Mouse (Mus musculus): ENCODE data around the gene Mrfap1. TPM values are rescaled to one million over a fixed set of nuclear protein-coding genes. Genes with fewer than 3 reads are reported as not detected.

Mrfap1 gene
- 128 TPM for total RNA-seq (2023)

DNA sequence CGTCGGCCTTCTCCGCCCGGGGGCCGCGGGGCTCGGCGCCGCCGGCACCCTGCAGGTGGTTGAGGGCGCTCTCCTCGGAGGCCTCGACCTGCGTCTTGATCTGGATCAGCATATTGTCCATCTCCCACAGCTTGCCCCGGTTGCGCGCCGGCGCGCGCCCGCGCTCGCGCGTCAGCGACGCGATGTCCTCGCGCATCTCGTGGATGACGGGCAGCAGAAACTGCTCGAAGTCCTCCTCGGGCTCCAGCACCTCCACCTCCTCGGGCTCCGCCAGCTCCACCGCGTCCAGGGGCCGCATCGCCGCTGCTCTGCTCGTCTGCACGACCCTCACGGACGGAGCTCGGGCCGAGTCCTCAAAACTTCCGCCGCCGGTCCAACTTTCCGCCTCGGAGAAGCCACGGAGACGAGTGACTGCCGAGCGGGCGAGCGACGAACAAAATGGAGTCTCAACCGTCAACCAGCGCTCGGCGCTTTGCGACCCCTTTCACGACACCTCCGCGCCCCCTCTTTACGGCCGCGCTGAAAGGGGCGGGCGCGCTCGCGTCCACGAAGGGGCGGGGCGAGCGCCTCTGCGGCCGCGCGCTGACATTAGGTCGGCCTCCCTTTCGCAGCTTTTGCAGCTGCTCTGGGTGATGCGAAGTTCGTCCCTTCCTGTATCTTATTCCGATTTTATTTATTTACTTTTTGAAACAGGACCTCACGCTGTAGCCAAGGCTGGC, at the start of gene Mrfap1:
TSS of gene Mrfap1 (minus strand) at position 477 of the 719 bp plus-strand sequence.

DNA sequence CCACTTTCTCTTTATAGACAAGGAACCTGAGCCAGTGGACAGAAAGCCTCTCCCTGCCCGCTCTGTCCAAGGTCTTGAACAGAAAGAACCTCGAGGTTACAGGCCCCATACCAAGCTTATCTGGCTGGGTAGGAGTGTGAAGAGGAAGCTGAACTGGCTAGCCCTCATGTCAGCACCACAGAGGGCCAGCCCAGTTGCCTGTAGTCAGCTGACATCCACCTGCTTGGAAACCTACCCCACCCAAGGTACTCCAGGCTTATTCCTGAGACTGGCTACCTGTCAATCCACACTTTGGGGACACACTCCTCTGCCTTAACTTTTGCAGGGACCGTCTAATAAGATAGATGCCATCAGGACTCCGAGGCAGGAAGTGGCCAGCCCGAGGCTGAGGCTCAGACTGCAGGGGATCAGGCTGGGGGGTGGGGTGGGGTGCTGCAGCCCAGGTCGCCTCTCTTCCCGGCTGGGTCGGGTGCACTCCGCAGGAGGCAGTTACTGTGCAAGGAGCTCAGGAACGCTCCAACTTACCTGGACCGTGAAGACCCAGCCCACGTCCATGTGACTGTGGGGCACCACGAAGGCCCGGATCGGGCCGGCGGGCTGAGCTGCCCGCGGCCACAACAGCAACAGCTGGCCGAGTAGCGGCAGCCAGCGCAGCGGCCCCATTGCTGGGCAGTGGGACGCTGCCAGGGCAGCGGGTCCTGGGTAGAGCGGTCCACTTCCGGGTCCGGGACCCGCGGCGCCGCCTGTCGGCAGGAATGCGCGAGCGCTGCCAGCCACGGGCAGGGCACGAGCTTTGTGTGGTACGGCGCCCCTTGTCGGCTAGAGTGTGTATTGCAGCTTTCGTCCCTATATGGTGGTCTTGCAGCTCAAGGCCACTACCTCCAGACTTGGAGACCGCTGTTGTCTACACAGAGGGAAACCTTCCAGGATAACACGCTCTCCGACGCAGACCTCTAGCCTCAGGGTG, 33.6 kb upstream of the Mrfap1 start, which contains the start of gene Man2b2:
TSS of gene Man2b2 (minus strand) at position 741 of the 967 bp plus-strand sequence.

DNA sequence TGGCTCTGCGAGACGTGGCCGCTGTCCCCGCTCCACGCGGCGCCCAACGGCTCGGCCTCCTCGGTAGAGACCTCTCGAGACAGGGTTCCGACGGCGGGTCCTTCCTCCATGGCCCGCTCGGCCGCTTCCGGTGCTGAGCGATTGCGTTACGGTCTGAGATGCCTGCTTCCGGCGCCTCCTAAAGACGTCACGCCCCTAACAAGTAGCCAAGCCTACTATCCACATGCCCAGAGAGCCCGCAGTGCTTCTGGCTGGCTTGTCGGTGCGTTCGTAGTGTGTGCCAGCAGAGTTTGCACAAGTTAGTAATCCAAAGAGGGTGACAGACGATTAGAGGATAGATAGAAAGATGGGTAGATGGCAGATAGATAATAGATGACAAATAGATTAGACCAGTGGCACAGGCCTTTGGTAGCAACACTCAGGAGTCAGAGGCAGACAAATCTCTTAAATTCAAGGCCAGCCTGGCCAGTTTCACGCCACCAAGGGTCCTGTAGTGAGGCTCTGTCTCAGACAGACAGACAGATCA, 48.0 kb downstream of the Mrfap1 start, which contains the start of gene Bloc1s4:
TSS of gene Bloc1s4 (minus strand) at position 115 of the 526 bp plus-strand sequence.

Other genes with a start within 250 kb of the Mrfap1 start
- 90.8 TPM for gene Tbc1d14, start 203.5 kb downstream of the Mrfap1 start, total RNA-seq (2023)
- 40.7 TPM for gene D5Ertd579e, start 100.7 kb downstream of the Mrfap1 start, total RNA-seq (2023)
- 28.3 TPM for gene Bloc1s4, start 48.1 kb downstream of the Mrfap1 start, total RNA-seq (2023)
- 26.2 TPM for gene Man2b2, start 33.9 kb upstream of the Mrfap1 start, total RNA-seq (2023)
- not detected for gene Ppp2r2c, start 71.7 kb upstream of the Mrfap1 start, total RNA-seq (2023)
- gene Wfs1, start 192.4 kb upstream of the Mrfap1 start, total RNA-seq (2023): 3.0 TPM

All from CD4-positive naive resting alpha-beta T cell, adult 76 days (primary cell).